Mouse (Mus musculus) ES-E14 (cell line): Measurements from ENCODE around the gene Adam33.

Experiments
- CHD2 ChIP-seq: IDR thresholded peaks from 2 replicates; pipeline ENCODE4 v1.6.1; 2014; ENCODE audit warnings: mild to moderate bottlenecking, low read depth, low read length, inconsistent platforms
- MAFK ChIP-seq: IDR thresholded peaks from 2 replicates; pipeline ENCODE4 v1.6.1; 2014; ENCODE audit warnings: mild to moderate bottlenecking, low read depth, low read length, inconsistent platforms; ENCODE audit not compliant: insufficient read depth

DNA sequence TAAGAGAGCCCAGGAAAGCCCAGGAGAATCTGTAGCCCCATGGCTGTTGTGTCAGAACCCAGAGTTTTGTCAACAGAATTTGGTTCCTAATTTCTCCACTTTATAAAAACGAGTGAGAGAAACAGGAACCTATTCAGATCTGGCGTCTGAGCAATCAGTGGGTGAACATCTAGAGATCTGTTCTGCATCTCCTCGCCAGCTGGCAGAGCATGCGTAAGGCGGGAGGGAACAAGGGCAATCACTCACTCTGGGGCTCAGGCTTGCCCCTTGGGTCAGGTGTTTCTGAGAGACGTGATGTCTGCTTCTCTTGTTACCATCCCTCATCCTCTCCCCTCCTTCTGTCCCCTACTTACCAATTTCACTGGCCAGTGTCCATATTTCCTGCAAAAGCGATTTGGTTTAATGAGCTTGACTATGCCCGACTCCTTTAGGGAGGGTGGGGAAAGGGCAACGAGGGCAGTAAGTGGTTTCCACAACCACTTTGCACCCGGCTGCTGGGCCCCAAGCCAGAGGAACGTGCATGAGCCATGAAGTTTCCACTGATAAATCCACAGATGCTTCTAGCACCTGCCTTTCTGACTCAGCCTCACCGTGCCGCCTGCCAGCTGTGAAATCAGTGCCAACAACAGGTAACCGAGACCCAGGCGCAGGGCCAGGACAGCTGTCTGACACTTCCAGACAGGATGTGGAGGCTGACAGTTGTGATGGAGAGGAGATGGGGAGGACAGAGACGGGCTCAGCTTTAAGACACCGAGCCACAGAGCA is 26.2 kb downstream of the Adam33 start:
- TF ChIP-seq MAFK = no peak
- no peak for TF ChIP-seq CHD2
